Mouse (Mus musculus): Measurements from ENCODE around the gene Sestd1.

DNA sequence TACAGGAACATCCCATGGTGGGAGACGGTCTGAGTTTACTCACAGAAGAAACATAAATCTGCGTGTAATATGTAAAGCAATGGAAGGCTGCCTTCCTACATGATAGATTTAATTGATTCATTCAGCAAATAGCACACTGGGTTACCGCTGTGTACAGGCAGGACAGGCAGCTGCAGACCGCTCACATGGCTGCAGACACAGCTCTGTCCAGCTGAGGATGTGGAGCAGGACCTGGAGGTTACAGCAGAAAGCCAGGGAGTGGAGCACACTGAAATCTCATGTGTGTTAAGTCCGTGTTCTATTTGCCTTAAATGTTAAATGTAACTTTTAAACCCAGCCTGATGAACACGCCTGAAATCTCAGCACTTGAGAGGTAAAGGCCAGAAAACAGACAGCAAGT lies 38.1 kb downstream of the Sestd1 start:
- no peak for TF ChIP-seq CTCF (IDR thresholded peaks at IDR 0.05; ENCODE audit: borderline replicate concordance, extremely low read depth, insufficient read depth, insufficient read length)
- TF ChIP-seq POLR2A (IDR thresholded peaks at IDR 0.05; ENCODE audit: borderline replicate concordance, extremely low read depth, insufficient read depth, insufficient read length, poor library complexity, severe bottlenecking): no peak

All from brain, embryonic 14.5 days (tissue).